Mouse (Mus musculus) CH12.LX (cell line): Measurements from ENCODE around the gene Aatk. TPM values are rescaled to one million over a fixed set of nuclear protein-coding genes. Genes with fewer than 3 reads are reported as not detected.

Source experiments
- DNase-seq: peaks from one replicate; pipeline ENCODE4 v3.0.0-alpha.2; 2013; ENCODE audit errors: extremely low read depth
- H3K27ac ChIP-seq: 2 replicates; pipeline ENCODE4 v1.5.1; 2012; ENCODE audit warnings: low read depth, mild to moderate bottlenecking, control low read depth, moderate library complexity; ENCODE audit not compliant: insufficient read depth
- H3K27me3 ChIP-seq: replicated peaks from 2 replicates; pipeline ENCODE3; 2012; ENCODE audit warnings: inconsistent platforms
- H3K36me3 ChIP-seq, 2 experiments: replicated peaks in 1 of 2; 2 replicates each; pipeline versions ENCODE3 to v1.6.1; 2012; ENCODE audit warnings: inconsistent platforms in 1 of 2, low read length in 1 of 2, mild to moderate bottlenecking in 1 of 2, mixed read lengths in 1 of 2, moderate library complexity in 1 of 2; ENCODE audit not compliant: control insufficient read depth in 1 of 2, insufficient read depth in 1 of 2
- H3K4me1 ChIP-seq, 2 experiments: 2 replicates each; pipeline ENCODE4 v1.6.1; 2012; ENCODE audit warnings: inconsistent platforms in 1 of 2, moderate library complexity in 1 of 2; ENCODE audit not compliant: insufficient read depth in 2 of 2, control insufficient read depth in 1 of 2
- H3K4me2 ChIP-seq: 2 replicates; pipeline ENCODE4 v1.6.1; 2012; ENCODE audit warnings: low read depth, mild to moderate bottlenecking, control low read depth; ENCODE audit not compliant: poor library complexity, insufficient read depth, severe bottlenecking
- H3K4me3 ChIP-seq, 3 experiments: fragments of 150-350 bp in 1 of 3; sonication (generic) in 1 of 3; replicated peaks in 1 of 3; 2 replicates each; pipeline versions ENCODE3 to v1.5.1; 2011 to 2012; ENCODE audit warnings: low read depth in 2 of 3, low read length in 2 of 3, mild to moderate bottlenecking in 2 of 3, moderate library complexity in 2 of 3, control low read depth in 1 of 3, improper control_type of control experiment in 1 of 3, inconsistent platforms in 1 of 3, mixed read lengths in 1 of 3; ENCODE audit not compliant: poor library complexity in 1 of 3
- H3K79me2 ChIP-seq: replicated peaks from 2 replicates; pipeline ENCODE4 v1.6.1; 2012; ENCODE audit warnings: mild to moderate bottlenecking, moderate library complexity; ENCODE audit not compliant: control insufficient read depth, poor library complexity, insufficient read depth, severe bottlenecking; ENCODE audit errors: extremely low read depth
- H3K9ac ChIP-seq: 2 replicates; pipeline ENCODE4 v1.6.1; 2012; ENCODE audit warnings: low read depth, mild to moderate bottlenecking, control low read depth, moderate library complexity; ENCODE audit not compliant: insufficient read depth
- H3K9me3 ChIP-seq: replicated peaks from 2 replicates; pipeline ENCODE3; 2012; ENCODE audit warnings: low read length, inconsistent platforms, mixed read lengths
- E2F4 ChIP-seq: IDR thresholded peaks from 2 replicates; pipeline ENCODE4 v1.6.1; 2011; ENCODE audit warnings: low read depth, low read length, improper control_type of control experiment; ENCODE audit not compliant: insufficient replicate concordance
- HCFC1 ChIP-seq: IDR thresholded peaks from 2 replicates; pipeline ENCODE4 v1.6.1; 2012; ENCODE audit warnings: low read depth, mild to moderate bottlenecking, inconsistent platforms, low read length, improper control_type of control experiment
- MAX ChIP-seq: IDR thresholded peaks from 2 replicates; pipeline ENCODE4 v1.6.1; 2011; ENCODE audit warnings: low read length, improper control_type of control experiment
- MEF2A ChIP-seq: IDR thresholded peaks from 2 replicates; pipeline ENCODE4 v1.6.1; 2014; ENCODE audit warnings: low read depth, mild to moderate bottlenecking, inconsistent platforms, low read length, improper control_type of control experiment, borderline replicate concordance
- MXI1 ChIP-seq: IDR thresholded peaks from 2 replicates; pipeline ENCODE4 v1.6.1; 2011; ENCODE audit warnings: mild to moderate bottlenecking, low read depth, low read length, improper control_type of control experiment
- POLR2A ChIP-seq: IDR thresholded peaks from 2 replicates; pipeline ENCODE4 v1.6.1; 2011; ENCODE audit warnings: low read depth, mild to moderate bottlenecking, improper control_type of control experiment, low read length
- RCOR1 ChIP-seq: conservative IDR thresholded peaks from 2 replicates; pipeline ENCODE4 v1.6.1; 2012; ENCODE audit warnings: low read depth, mild to moderate bottlenecking, inconsistent platforms, low read length, improper control_type of control experiment
- SIN3A ChIP-seq: IDR thresholded peaks from 2 replicates; pipeline ENCODE4 v1.6.1; 2012; ENCODE audit warnings: low read length, improper control_type of control experiment, inconsistent platforms
- USF1 ChIP-seq: IDR thresholded peaks from 2 replicates; pipeline ENCODE4 v1.6.1; 2014; ENCODE audit warnings: low read depth, mild to moderate bottlenecking, inconsistent platforms, low read length, improper control_type of control experiment
- ZKSCAN1 ChIP-seq: IDR thresholded peaks from 2 replicates; pipeline ENCODE4 v1.6.1; 2012; ENCODE audit warnings: low read depth, inconsistent platforms, low read length, improper control_type of control experiment, borderline replicate concordance
- ZMIZ1 ChIP-seq: IDR thresholded peaks from 2 replicates; pipeline ENCODE4 v1.6.1; 2012; ENCODE audit warnings: low read depth, mild to moderate bottlenecking, inconsistent platforms, low read length, improper control_type of control experiment
- dilution Hi-C: fragments of 300-500 bp; cut with MboI; formaldehyde crosslinking; loops from 2 replicates; pipeline ENCODE4 v1.14.3; 2020; ENCODE audit warnings: low sequenced_read_pairs; ENCODE audit not compliant: extremely low pct_unique_long_range_greater_than_20kb, extremely low pct_ligation_motif_present
- in situ Hi-C: fragments of 300-500 bp; cut with MboI; formaldehyde crosslinking; loops from 3 replicates; pipeline ENCODE4 v1.14.3; 2019; ENCODE audit warnings: low sequenced_read_pairs, low pct_ligation_motif_present, low pct_unique_long_range_greater_than_20kb, mixed read lengths
- polyA plus RNA-seq: library from polyadenylated mRNA; unstranded; fragments of >175 nt; gene quantifications from 2 replicates; pipeline ENCODE4 v1.2.1, GENCODE M21; 2012; ENCODE audit warnings: low read depth; ENCODE audit not compliant: insufficient read length
- total RNA-seq, 2 experiments: library from RNA; depleted of rRNA; stranded (reverse); fragments of 300-350 nt in 1 of 2; fragments of >200 nt in 1 of 2; gene quantifications; 2 replicates each; pipeline ENCODE4 v1.2.3; 2012 to 2014

Gene Aatk
- total and polyA plus RNA-seq, 3 experiments, result 0.08 to 0.21 (median 0.19) TPM

GRCm38 (mm10) chr11:119981769-119982168 is 65.2 kb downstream of the Aatk start (continued):
- TF ChIP-seq ZKSCAN1, result no peak
- no peak for TF ChIP-seq MEF2A
- TF ChIP-seq, all 38 proteins: peak for 0

- in situ Hi-C loops (loop anchor here (10.0 kb wide), 1 partner anchor 485 kb away; the partner anchor contains the start of gene Endov), dilution Hi-C loops (no loop called here)
- no peak for DNase-seq
- Histone ChIP-seq H3K4me1 (peaks cover 0 to 3% of the 10 kb centered on the region in 2 experiments; a peak in 1 of 4 replicates), H3K9ac (no peak overlapping the region), H3K4me2 (no peak overlapping the region), H3K36me3 (peaks cover 0 to 16% of the 10 kb centered on the region in 2 experiments), H3K79me2 (no peaks in the 10 kb centered on the region), H3K27ac (no peak overlapping the region), H3K27me3 (no peaks in the 10 kb centered on the region), H3K9me3 (no peaks in the 10 kb centered on the region), H3K4me3 (no peak overlapping the region)
- no peak for TF ChIP-seq POLR2A
- no peak for TF ChIP-seq USF1
- no peak for TF ChIP-seq ZKSCAN1
- no peak for TF ChIP-seq MXI1
- no peak for TF ChIP-seq SIN3A
- no peak for TF ChIP-seq E2F4
These were observed 67.2 kb downstream of the Aatk start for GRCm38 (mm10) chr11:119979596-119980385.

GRCm38 (mm10) chr11:119978701-119979100 is 68.3 kb downstream of the Aatk start:
- DNase-seq, result no peak
- Histone ChIP-seq H3K4me2 (no peak overlapping the region), H3K36me3 (peaks cover 0 to 13% of the 10 kb centered on the region in 2 experiments), H3K79me2 (no peaks in the 10 kb centered on the region), H3K27ac (no peak overlapping the region), H3K27me3 (no peaks in the 10 kb centered on the region), H3K9ac (no peak overlapping the region), H3K4me1 (peaks cover 0 to 3% of the 10 kb centered on the region in 2 experiments; a peak in 1 of 4 replicates), H3K9me3 (no peaks in the 10 kb centered on the region), H3K4me3 (no peak overlapping the region)
- TF ChIP-seq RCOR1, result no peak
- TF ChIP-seq MAX, result no peak
- TF ChIP-seq USF1, result no peak
- TF ChIP-seq HCFC1, result no peak
- TF ChIP-seq ZMIZ1, result no peak
- in situ Hi-C loops, result no loop called here
- dilution Hi-C loops, result no loop called here
